Mouse (Mus musculus) spleen, adult 12 weeks (tissue): ENCODE measurements around the gene Sh3rf1.

Source experiments
- DNase-seq: peaks from one replicate; pipeline ENCODE4 v3.0.0; 2022; ENCODE audit warnings: low spot score

The Sh3rf1 gene

GRCm38 (mm10) chr8:61263691-61264090 lies 40.0 kb downstream of the Sh3rf1 start:
- no peak for DNase-seq

- no peak for DNase-seq
These were observed 41.2 kb downstream of the Sh3rf1 start for GRCm38 (mm10) chr8:61264881-61265280.

- DNase-seq, result no peak
These were observed 41.7 kb downstream of the Sh3rf1 start for GRCm38 (mm10) chr8:61265390-61265789.

- DNase-seq, result no peak
These were observed 43.4 kb downstream of the Sh3rf1 start for GRCm38 (mm10) chr8:61267061-61267460.

- DNase-seq, result no peak
These were observed 44.0 kb downstream of the Sh3rf1 start for GRCm38 (mm10) chr8:61267692-61268091.

- no peak for DNase-seq
These were observed 44.7 kb downstream of the Sh3rf1 start for GRCm38 (mm10) chr8:61268233-61268916.

GRCm38 (mm10) chr8:61270016-61270415 lies 46.3 kb downstream of the Sh3rf1 start:
- no peak for DNase-seq

- no peak for DNase-seq
These were observed 46.9 kb downstream of the Sh3rf1 start for GRCm38 (mm10) chr8:61270541-61270940.

- DNase-seq, result no peak
These were observed 47.3 kb downstream of the Sh3rf1 start for GRCm38 (mm10) chr8:61270961-61271360.

- no peak for DNase-seq
These were observed 49.2 kb downstream of the Sh3rf1 start for GRCm38 (mm10) chr8:61272838-61273237.

- DNase-seq, result no peak
These were observed 49.9 kb downstream of the Sh3rf1 start for GRCm38 (mm10) chr8:61273307-61274221.

GRCm38 (mm10) chr8:61274602-61275462 lies 51.2 kb downstream of the Sh3rf1 start:
- no peak for DNase-seq

- no peak for DNase-seq
These were observed 52.0 kb downstream of the Sh3rf1 start for GRCm38 (mm10) chr8:61275463-61276356.

GRCm38 (mm10) chr8:61276397-61276796 lies 52.7 kb downstream of the Sh3rf1 start:
- no peak for DNase-seq

GRCm38 (mm10) chr8:61279030-61279429 lies 55.4 kb downstream of the Sh3rf1 start:
- DNase-seq, result no peak

GRCm38 (mm10) chr8:61282303-61283168 lies 58.9 kb downstream of the Sh3rf1 start:
- no peak for DNase-seq

- no peak for DNase-seq
These were observed 59.8 kb downstream of the Sh3rf1 start for GRCm38 (mm10) chr8:61283169-61284081.

GRCm38 (mm10) chr8:61285896-61286295 lies 62.2 kb downstream of the Sh3rf1 start:
- DNase-seq, result no peak

GRCm38 (mm10) chr8:61286394-61286793 lies 62.7 kb downstream of the Sh3rf1 start:
- DNase-seq, result no peak
